Mouse (Mus musculus): ENCODE data around the gene Sptb. TPM values are rescaled to one million over a fixed set of nuclear protein-coding genes. Genes with fewer than 3 reads are reported as not detected.

Sptb gene
- polyA plus RNA-seq, 1 experiment = 102 TPM

GRCm38 (mm10) chr12:76531986-76532925 is 178.1 kb downstream of the Sptb start:
- peaks cover 10% of the 10 kb centered on the region for H3K4me1 ChIP-seq (ENCODE audit: control insufficient read depth, insufficient read depth, low read length)
- peak overlapping the region; percentile 96 for H3K27ac ChIP-seq (ENCODE audit: control insufficient read depth, insufficient read depth, low read depth, low read length, poor library complexity)
- TF ChIP-seq POLR2A (IDR thresholded peaks at IDR 0.05; ENCODE audit: borderline replicate concordance, control insufficient read depth, low read depth, low read length) (no peak), CTCF (IDR thresholded peaks at IDR 0.05; ENCODE audit: control insufficient read depth, insufficient read depth, low read length) (no peak)
- H3K4me3 ChIP-seq (replicated peaks; ENCODE audit: control insufficient read depth, low read depth, low read length) = peak overlapping the region; percentile 93
- WGBS = 16% methylated on average over 19 of the region's 19 CpGs

GRCm38 (mm10) chr12:76530580-76531139 is 179.7 kb downstream of the Sptb start, which contains the start of gene Plekhg3:
Gene Plekhg3, plus strand, starts transcription at chr12:76530891.
- WGBS = 84% methylated on average over 6 of the region's 6 CpGs
- TF ChIP-seq CTCF (IDR thresholded peaks at IDR 0.05; ENCODE audit: control insufficient read depth, insufficient read depth, low read length) = no peak
- TF ChIP-seq POLR2A (IDR thresholded peaks at IDR 0.05; ENCODE audit: borderline replicate concordance, control insufficient read depth, low read depth, low read length) = no peak
- no peak within 1 kb of the TSS for H3K4me3 ChIP-seq (replicated peaks; ENCODE audit: control insufficient read depth, low read depth, low read length)
- peaks cover 7% of the 10 kb centered on the region; the same call in 1 of the 2 replicates for H3K4me1 ChIP-seq (ENCODE audit: control insufficient read depth, insufficient read depth, low read length)
- no peak within 1 kb of the TSS for H3K27ac ChIP-seq (ENCODE audit: control insufficient read depth, insufficient read depth, low read depth, low read length, poor library complexity)

Other genes starting within 250 kb of the Sptb start
- gene Plekhg3, start 179.7 kb downstream of the Sptb start, polyA plus RNA-seq (2011; ENCODE audit: insufficient read depth, insufficient read length, low replicate concordance, missing spikeins) = 9.6 and 24.0 TPM in 2 replicates
- gene Churc1, start 55.0 kb upstream of the Sptb start, polyA plus RNA-seq (2011; ENCODE audit: insufficient read depth, insufficient read length, low replicate concordance, missing spikeins) = 24.8 and 32.2 TPM in 2 replicates
- 12.5 and 15.7 TPM in 2 replicates for gene Fntb, start 55.0 kb upstream of the Sptb start, polyA plus RNA-seq (2011; ENCODE audit: insufficient read depth, insufficient read length, low replicate concordance, missing spikeins)
- gene Gpx2, start 85.0 kb upstream of the Sptb start, polyA plus RNA-seq (2011; ENCODE audit: insufficient read depth, insufficient read length, low replicate concordance, missing spikeins) = 1.6 TPM in 1 of 2 replicates, not detected in the other
- 2.4 TPM in 1 of 2 replicates, not detected in the other for gene Rab15, start 112.4 kb upstream of the Sptb start, polyA plus RNA-seq (2011; ENCODE audit: insufficient read depth, insufficient read length, low replicate concordance, missing spikeins)